Mouse (Mus musculus) limb, embryonic 11.5 days (tissue): ENCODE measurements at regions not wholly inside any gene's neighbourhood (a gene's known extent, or its start where the extent isn't known, plus 50 kb on each side); places are given as distances from the start of the nearest gene placed in this dataset.

Experiments used
- ATAC-seq: fragments of 200-750 bp; cut with Nextera tagmentation; 2 replicates; pipeline ENCODE4 v1.8.0; 2017; ENCODE audit warnings: low read depth; ENCODE audit not compliant: insufficient number of reproducible peaks, low FRiP score, low TSS enrichment
- DNase-seq: peaks from one replicate; pipeline ENCODE4 v3.0.0-alpha.2; 2015; ENCODE audit warnings: low spot score
- H3K27ac ChIP-seq: fragments of 300-500 bp; sonication (generic); replicated peaks from 2 replicates; pipeline ENCODE4 v1.5.1; 2014; ENCODE audit warnings: low read depth, mild to moderate bottlenecking, low read length
- H3K27me3 ChIP-seq: fragments of 300-500 bp; sonication (generic); 2 replicates; pipeline ENCODE4 v1.6.1; 2014; ENCODE audit warnings: mild to moderate bottlenecking, low read length, mixed read lengths; ENCODE audit not compliant: control insufficient read depth, insufficient read depth
- H3K36me3 ChIP-seq: fragments of 300-500 bp; sonication (generic); 2 replicates; pipeline ENCODE4 v1.6.1; 2014; ENCODE audit warnings: mild to moderate bottlenecking, low read length, moderate library complexity, mixed read lengths; ENCODE audit not compliant: control insufficient read depth, insufficient read depth
- H3K4me1 ChIP-seq: fragments of 300-500 bp; sonication (generic); 2 replicates; pipeline ENCODE4 v1.6.1; 2014; ENCODE audit warnings: low read length, mixed read lengths; ENCODE audit not compliant: control insufficient read depth, insufficient read depth
- H3K4me2 ChIP-seq: fragments of 300-500 bp; sonication (generic); 2 replicates; pipeline ENCODE4 v1.6.1; 2014; ENCODE audit warnings: low read depth, mild to moderate bottlenecking, moderate library complexity; ENCODE audit not compliant: severe bottlenecking
- H3K4me3 ChIP-seq: fragments of 300-500 bp; sonication (generic); 2 replicates; pipeline ENCODE4 v1.5.1; 2014; ENCODE audit warnings: low read depth, low read length
- H3K9ac ChIP-seq: fragments of 300-500 bp; sonication (generic); 2 replicates; pipeline ENCODE4 v1.6.1; 2014; ENCODE audit warnings: mild to moderate bottlenecking, low read length
- H3K9me3 ChIP-seq: fragments of 300-500 bp; sonication (generic); 2 replicates; pipeline ENCODE4 v1.6.1; 2016; ENCODE audit warnings: low read length; ENCODE audit not compliant: control insufficient read depth
- WGBS: fragments of 180-500 bp; shearing (Covaris S2); extraction: QIAGEN DNeasy Blood & Tissue Kit; methylation state at CpG from one replicate; pipeline ENCODE4 v1.1.7; 2014; 5-methylcytosine and 5-hydroxymethylcytosine counted together

DNA sequence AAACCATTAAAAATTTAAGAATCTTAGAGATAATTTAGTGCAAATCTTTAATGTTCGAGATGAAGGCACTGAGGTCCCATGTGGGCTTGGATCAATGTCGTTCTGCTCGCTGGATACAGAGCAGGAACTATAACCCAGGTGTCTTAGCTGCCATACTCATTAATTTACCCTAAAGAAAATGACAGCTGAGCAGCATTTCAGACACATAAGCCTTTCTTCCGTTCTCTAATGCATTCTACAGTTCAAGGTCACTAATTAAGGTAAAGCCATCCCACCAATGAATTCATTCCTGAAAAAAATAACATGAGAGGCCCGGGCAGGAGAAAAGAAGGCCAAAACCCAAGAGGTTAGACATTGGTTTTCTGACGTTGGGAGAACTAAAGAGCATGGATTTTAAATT is 670.3 kb downstream of the Basp1 start:
- DNase-seq: no peak
- Histone ChIP-seq H3K4me2 (no peak overlapping the region), H3K27me3 (no peaks in the 10 kb centered on the region), H3K4me1 (no peaks in the 10 kb centered on the region), H3K9ac (no peak overlapping the region), H3K27ac (no peak overlapping the region), H3K36me3 (no peaks in the 10 kb centered on the region), H3K9me3 (no peaks in the 10 kb centered on the region), H3K4me3 (no peak overlapping the region)
- WGBS: 70% methylated on average over 6 of the region's 6 CpGs
- no peak for ATAC-seq

DNA sequence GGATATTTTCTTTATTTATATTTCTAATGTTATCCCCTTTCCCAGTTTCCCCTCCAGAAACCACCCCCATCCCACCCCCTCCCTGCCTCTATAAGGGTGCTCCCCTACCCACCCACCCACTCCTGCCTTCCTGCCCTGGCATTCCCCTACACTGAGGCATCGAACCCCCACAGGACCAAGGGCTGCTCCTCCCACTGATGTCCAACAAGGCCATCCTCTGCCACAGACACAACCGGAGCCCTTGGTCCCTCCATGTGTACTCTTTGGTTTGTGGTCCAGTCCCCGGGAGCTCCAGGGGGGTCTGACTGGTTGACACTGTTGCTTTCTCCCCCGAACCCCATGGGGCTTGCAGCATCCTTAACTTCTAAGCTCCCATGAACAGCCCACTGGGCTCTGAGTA is 688.4 kb downstream of the Basp1 start:
- H3K9me3 ChIP-seq: no peaks in the 10 kb centered on the region
- no peak for ATAC-seq
- H3K27ac ChIP-seq: no peak overlapping the region
- no peaks in the 10 kb centered on the region for H3K36me3 ChIP-seq
- H3K27me3 ChIP-seq: no peaks in the 10 kb centered on the region
- WGBS: 84% methylated on average over 4 of the region's 4 CpGs
- no peak overlapping the region for H3K9ac ChIP-seq
- H3K4me3 ChIP-seq: no peak overlapping the region
- no peak for DNase-seq
- no peak overlapping the region for H3K4me2 ChIP-seq
- H3K4me1 ChIP-seq: no peaks in the 10 kb centered on the region

- Histone ChIP-seq H3K9me3 (no peaks in the 10 kb centered on the region), H3K27ac (no peak overlapping the region), H3K27me3 (no peaks in the 10 kb centered on the region), H3K4me3 (no peak overlapping the region), H3K4me1 (no peaks in the 10 kb centered on the region), H3K36me3 (no peaks in the 10 kb centered on the region), H3K4me2 (no peak overlapping the region), H3K9ac (no peak overlapping the region)
- peak; percentile 50 for DNase-seq
- ATAC-seq: no peak
- WGBS: 37% methylated on average over 4 of the region's 4 CpGs
Observed at GRCm38 (mm10) chr15:24724664-24725063, 688.9 kb downstream of the Basp1 start.

DNA sequence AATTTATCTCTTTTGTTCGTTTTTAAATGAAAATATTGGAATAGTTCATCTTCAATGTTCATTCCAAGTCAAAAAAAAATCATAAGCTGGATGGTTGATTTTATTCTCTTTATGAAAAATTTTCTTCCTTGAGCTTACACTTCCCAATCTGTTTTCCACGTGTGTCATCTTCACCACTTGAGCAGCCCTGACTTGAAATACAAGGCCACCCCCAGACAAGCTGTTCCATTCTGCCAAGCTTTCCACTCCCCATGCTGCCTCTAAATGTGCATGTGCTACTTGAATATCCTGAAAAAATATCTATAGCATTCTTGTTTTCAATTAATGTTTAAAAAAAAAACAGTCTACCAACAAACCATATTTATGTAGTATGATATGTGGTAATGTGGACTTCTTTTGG is 693.2 kb downstream of the Basp1 start:
- no peaks in the 10 kb centered on the region for H3K9me3 ChIP-seq
- ATAC-seq (no peak), DNase-seq (no peak)
- WGBS: 71% methylated on average over 2 of the region's 2 CpGs
- no peak overlapping the region for H3K4me3 ChIP-seq
- no peak overlapping the region for H3K27ac ChIP-seq
- no peak overlapping the region for H3K4me2 ChIP-seq
- no peaks in the 10 kb centered on the region for H3K27me3 ChIP-seq
- no peak overlapping the region for H3K9ac ChIP-seq
- H3K4me1 ChIP-seq: no peaks in the 10 kb centered on the region
- no peaks in the 10 kb centered on the region for H3K36me3 ChIP-seq

DNA sequence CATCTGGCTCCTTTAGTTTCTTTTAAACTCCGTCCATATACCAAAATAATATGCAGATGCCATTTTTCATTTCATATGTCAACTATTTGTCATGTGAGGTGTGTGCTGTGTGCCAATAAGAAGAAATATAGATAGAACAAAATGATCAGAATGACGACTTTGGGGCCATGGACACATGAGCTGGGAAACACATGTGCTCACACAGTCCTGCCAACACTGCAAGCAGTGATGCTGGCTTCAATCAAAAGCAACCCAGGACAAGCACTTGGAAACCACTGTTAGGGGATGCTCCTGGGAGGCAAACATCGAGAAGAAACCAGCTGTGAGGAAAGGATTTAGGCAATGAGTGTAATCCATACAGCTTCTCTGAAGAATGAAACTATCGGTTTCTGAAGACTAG is 731.4 kb downstream of the Basp1 start:
- H3K4me3 ChIP-seq: no peak overlapping the region
- DNase-seq (no peak), ATAC-seq (no peak)
- no peaks in the 10 kb centered on the region for H3K36me3 ChIP-seq
- 82% methylated on average over 4 of the region's 4 CpGs for WGBS
- no peaks in the 10 kb centered on the region for H3K27me3 ChIP-seq
- H3K4me1 ChIP-seq: no peaks in the 10 kb centered on the region
- no peak overlapping the region for H3K9ac ChIP-seq
- no peak overlapping the region for H3K4me2 ChIP-seq
- H3K27ac ChIP-seq: no peak overlapping the region
- H3K9me3 ChIP-seq: no peaks in the 10 kb centered on the region

DNA sequence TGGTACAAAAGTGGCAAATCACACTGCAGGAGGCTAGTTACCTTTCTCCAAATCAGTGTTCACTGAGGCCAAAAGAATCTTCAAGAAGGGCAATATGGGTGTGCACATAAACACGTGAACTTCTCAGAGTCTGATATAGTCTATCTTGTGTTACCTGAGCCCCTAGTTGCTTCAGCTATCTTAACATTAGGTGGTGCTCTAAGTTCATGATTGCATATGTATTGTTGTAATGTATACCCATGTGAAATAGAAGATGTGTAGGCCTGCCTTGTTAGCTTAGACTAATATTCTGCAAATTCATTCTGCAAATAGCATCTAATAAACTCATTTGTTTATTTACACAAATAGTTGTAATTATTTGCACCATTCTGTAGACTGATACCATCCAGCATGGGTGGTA is 764.6 kb downstream of the Basp1 start:
- H3K27ac ChIP-seq: no peak overlapping the region
- DNase-seq (no peak), ATAC-seq (no peak)
- H3K36me3 ChIP-seq: no peaks in the 10 kb centered on the region
- no peaks in the 10 kb centered on the region for H3K9me3 ChIP-seq
- no peak overlapping the region for H3K4me3 ChIP-seq
- H3K27me3 ChIP-seq: no peaks in the 10 kb centered on the region
- WGBS: 82% methylated on average over 1 of the region's 1 CpGs
- no peak overlapping the region for H3K4me2 ChIP-seq
- no peak overlapping the region for H3K9ac ChIP-seq
- H3K4me1 ChIP-seq: no peaks in the 10 kb centered on the region

- no peak overlapping the region for H3K4me3 ChIP-seq
- no peaks in the 10 kb centered on the region for H3K36me3 ChIP-seq
- no peaks in the 10 kb centered on the region for H3K4me1 ChIP-seq
- no peaks in the 10 kb centered on the region for H3K9me3 ChIP-seq
- H3K27ac ChIP-seq: no peak overlapping the region
- no peak for DNase-seq
- WGBS: 76% methylated on average over 2 of the region's 2 CpGs
- no peak overlapping the region for H3K9ac ChIP-seq
- H3K4me2 ChIP-seq: no peak overlapping the region
- no peak for ATAC-seq
- no peaks in the 10 kb centered on the region for H3K27me3 ChIP-seq
Observed at GRCm38 (mm10) chr15:24635620-24636019, 777.9 kb downstream of the Basp1 start.

GRCm38 (mm10) chr15:24596242-24596641 is 817.3 kb downstream of the Basp1 start:
- Histone ChIP-seq H3K9me3 (no peaks in the 10 kb centered on the region), H3K4me2 (no peak overlapping the region), H3K9ac (no peak overlapping the region), H3K27me3 (no peaks in the 10 kb centered on the region), H3K36me3 (no peaks in the 10 kb centered on the region), H3K4me3 (no peak overlapping the region), H3K4me1 (no peaks in the 10 kb centered on the region), H3K27ac (no peak overlapping the region)
- no peak for ATAC-seq
- DNase-seq: peak; percentile 51
- 58% methylated on average over 4 of the region's 4 CpGs for WGBS

DNA sequence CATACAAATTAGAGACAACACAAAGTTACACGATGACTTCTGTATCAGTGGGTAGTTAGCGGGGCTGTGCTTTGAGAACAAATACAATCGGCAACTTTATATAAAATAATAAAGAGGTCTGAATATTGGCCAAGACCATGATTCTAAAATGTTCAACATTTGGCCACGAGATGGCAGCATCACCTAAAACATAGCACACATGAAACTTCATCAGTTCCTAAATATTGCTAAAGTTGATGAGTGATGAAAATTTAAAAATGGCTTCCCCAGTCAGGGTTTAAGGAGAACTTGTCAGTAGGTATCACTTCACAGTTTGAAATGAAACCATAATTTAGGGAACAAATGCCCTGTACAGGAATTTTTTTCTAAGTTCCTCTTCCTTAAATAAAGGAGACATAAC is 824.6 kb downstream of the Basp1 start:
- WGBS: 44% methylated on average over 4 of the region's 4 CpGs

More for the DNA sequence above, 824.6 kb downstream of the Basp1 start:
- Histone ChIP-seq H3K4me1 (no peaks in the 10 kb centered on the region), H3K9ac (no peak overlapping the region), H3K27ac (no peak overlapping the region), H3K36me3 (no peaks in the 10 kb centered on the region), H3K4me3 (no peak overlapping the region), H3K9me3 (no peaks in the 10 kb centered on the region), H3K27me3 (no peaks in the 10 kb centered on the region), H3K4me2 (no peak overlapping the region)
- peak; percentile 80 for DNase-seq
- ATAC-seq: no peak
